Mouse (Mus musculus) limb, embryonic 15.5 days (tissue): ENCODE measurements around the gene Spats2l. TPM values are rescaled to one million over a fixed set of nuclear protein-coding genes. Genes with fewer than 3 reads are reported as not detected.

Experiments
- ATAC-seq: fragments of 200-750 bp; cut with Nextera tagmentation; 2 replicates; pipeline ENCODE4 v1.8.0; 2017; ENCODE audit warnings: low read depth, moderate TSS enrichment; ENCODE audit not compliant: insufficient number of reproducible peaks, low FRiP score, low TSS enrichment
- H3K27ac ChIP-seq: fragments of 300-500 bp; sonication (generic); 2 replicates; pipeline ENCODE4 v1.5.1; 2015; ENCODE audit warnings: moderate library complexity, mild to moderate bottlenecking, inconsistent platforms
- H3K27me3 ChIP-seq: fragments of 300-500 bp; sonication (generic); 2 replicates; pipeline ENCODE4 v1.6.1; 2015; ENCODE audit warnings: inconsistent platforms
- H3K36me3 ChIP-seq: fragments of 300-500 bp; sonication (generic); 2 replicates; pipeline ENCODE4 v1.6.1; 2015; ENCODE audit warnings: inconsistent platforms
- H3K4me1 ChIP-seq: fragments of 300-500 bp; sonication (generic); 2 replicates; pipeline ENCODE4 v1.6.1; 2015; ENCODE audit warnings: inconsistent platforms
- H3K4me2 ChIP-seq: fragments of 300-500 bp; sonication (generic); 2 replicates; pipeline ENCODE4 v1.6.1; 2015; ENCODE audit warnings: mild to moderate bottlenecking, inconsistent platforms
- H3K4me3 ChIP-seq: fragments of 300-500 bp; sonication (generic); 2 replicates; pipeline ENCODE4 v1.5.1; 2015; ENCODE audit warnings: mild to moderate bottlenecking, inconsistent platforms
- H3K9ac ChIP-seq: fragments of 300-500 bp; sonication (generic); 2 replicates; pipeline ENCODE4 v1.6.1; 2015; ENCODE audit warnings: inconsistent platforms
- H3K9me3 ChIP-seq: fragments of 300-500 bp; sonication (generic); 2 replicates; pipeline ENCODE4 v1.6.1; 2016; ENCODE audit warnings: inconsistent platforms
- WGBS: fragments of 180-500 bp; shearing (Covaris S2); methylation state at CpG from one replicate; pipeline ENCODE4 v1.1.7; 2015; 5-methylcytosine and 5-hydroxymethylcytosine counted together
- polyA plus RNA-seq: library from polyadenylated mRNA; unstranded; fragments of >200 nt; fragmentation: Nextera tagmentation; extraction: Ambion mirVana; gene quantifications from 2 replicates; pipeline ENCODE4 v1.2.1, GENCODE M21; 2015

Spats2l gene
- polyA plus RNA-seq, 1 experiment from 2014 or later = 197 TPM

DNA sequence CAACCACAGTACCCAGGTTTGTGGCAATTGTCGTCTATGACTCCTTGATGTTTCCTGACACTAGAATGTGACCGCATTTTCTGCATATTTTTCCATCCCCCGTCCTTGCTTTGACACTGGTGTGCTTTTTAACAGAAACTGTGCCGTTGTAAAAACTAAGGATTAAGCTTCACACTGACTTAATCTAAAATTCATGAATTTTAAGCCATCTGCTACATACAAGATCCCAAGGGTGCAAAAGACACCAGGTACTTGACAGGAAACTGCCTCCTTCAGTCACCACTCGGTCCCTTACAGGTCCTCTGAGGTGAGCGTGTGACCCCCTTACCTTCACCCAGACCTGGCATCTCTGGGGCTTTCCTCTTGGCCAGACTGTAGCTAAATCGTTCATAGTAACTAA, 129.8 kb downstream of the Spats2l start:
- no peak overlapping the region for H3K9ac ChIP-seq
- no peaks in the 10 kb centered on the region for H3K27me3 ChIP-seq
- peaks cover 64% of the 10 kb centered on the region for H3K36me3 ChIP-seq
- H3K4me2 ChIP-seq = no peak overlapping the region
- 67% methylated on average over 7 of the region's 7 CpGs for WGBS
- no peak overlapping the region for H3K4me3 ChIP-seq
- no peak overlapping the region for H3K27ac ChIP-seq
- no peaks in the 10 kb centered on the region for H3K9me3 ChIP-seq
- ATAC-seq = no peak
- H3K4me1 ChIP-seq = peaks cover 13% of the 10 kb centered on the region

DNA sequence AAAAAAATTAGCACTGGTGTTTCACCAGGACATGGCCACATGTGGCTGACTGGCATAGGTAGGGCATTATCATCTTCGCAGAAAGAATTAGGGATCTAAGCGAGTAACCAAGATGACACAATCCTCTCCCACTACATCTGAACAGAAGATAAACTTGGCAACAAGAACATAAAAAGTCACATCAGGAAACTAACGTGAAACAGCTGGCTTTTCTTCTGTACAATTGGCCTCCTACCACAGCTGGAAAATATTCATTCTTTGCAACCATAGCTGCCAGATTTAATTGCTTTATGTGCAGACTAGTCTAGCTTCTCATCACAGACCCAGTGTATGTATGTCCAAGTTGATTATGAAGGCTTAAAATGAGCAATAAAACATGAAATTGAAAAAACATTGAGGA, 131.9 kb downstream of the Spats2l start:
- Histone ChIP-seq H3K27ac (peak overlapping the region; percentile 29), H3K9ac (no peak overlapping the region), H3K4me3 (no peak overlapping the region), H3K9me3 (no peaks in the 10 kb centered on the region), H3K4me1 (peaks cover 13% of the 10 kb centered on the region), H3K36me3 (peaks cover 54% of the 10 kb centered on the region), H3K4me2 (no peak overlapping the region), H3K27me3 (no peaks in the 10 kb centered on the region)
- ATAC-seq = peak; percentile 84
- WGBS = 30% methylated on average over 3 of the region's 3 CpGs

DNA sequence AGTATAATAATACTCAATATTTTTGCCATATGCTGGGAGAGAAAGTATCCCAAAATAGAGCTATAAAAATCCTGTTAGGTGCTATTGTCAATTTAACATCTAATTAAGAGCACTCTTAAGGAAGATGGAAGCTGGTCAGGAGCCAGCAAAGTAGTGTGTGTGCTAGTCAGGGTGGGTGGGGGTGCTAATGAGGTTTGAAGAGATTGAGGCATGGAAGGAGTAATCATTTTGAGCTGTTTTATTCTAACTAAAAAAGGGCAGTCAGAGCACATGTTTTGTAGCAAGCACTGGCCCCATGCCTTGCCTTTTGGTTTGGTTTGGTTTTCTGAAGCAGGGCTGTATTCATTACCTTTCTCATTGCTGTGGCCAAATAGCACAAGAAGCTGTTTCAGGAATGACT, 132.3 kb downstream of the Spats2l start:
- peak; percentile 74 for ATAC-seq
- no peak overlapping the region for H3K4me3 ChIP-seq
- peak overlapping the region; percentile 29 for H3K27ac ChIP-seq
- peaks cover 51% of the 10 kb centered on the region for H3K36me3 ChIP-seq
- H3K9me3 ChIP-seq = no peaks in the 10 kb centered on the region
- peaks cover 13% of the 10 kb centered on the region for H3K4me1 ChIP-seq
- no peak overlapping the region for H3K4me2 ChIP-seq
- no peak overlapping the region for H3K9ac ChIP-seq
- H3K27me3 ChIP-seq = no peaks in the 10 kb centered on the region

DNA sequence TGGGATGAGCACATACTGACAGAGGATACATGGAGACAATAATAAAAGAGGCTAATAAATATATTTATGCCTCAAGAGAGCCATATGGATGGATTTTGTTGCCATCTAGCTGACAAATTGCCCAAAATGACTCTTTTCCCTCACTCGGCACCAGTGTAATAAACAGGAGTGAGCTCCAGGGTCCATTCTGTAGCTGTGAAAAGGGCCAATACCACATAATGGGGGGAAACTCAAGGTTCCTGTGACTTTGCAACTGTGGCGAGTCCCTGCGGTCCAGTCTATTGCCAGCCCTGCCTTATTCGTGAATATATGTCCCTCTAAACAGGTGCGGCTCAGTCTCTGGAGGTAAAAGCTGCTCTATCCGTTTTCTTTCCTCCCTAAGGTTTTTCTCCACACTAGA, 137.6 kb downstream of the Spats2l start:
- ATAC-seq = no peak
- no peak overlapping the region for H3K27ac ChIP-seq
- peaks cover 27% of the 10 kb centered on the region for H3K36me3 ChIP-seq
- H3K4me3 ChIP-seq = no peak overlapping the region
- H3K4me2 ChIP-seq = no peak overlapping the region
- H3K9me3 ChIP-seq = no peaks in the 10 kb centered on the region
- no peaks in the 10 kb centered on the region for H3K27me3 ChIP-seq
- peaks cover 2% of the 10 kb centered on the region for H3K4me1 ChIP-seq
- H3K9ac ChIP-seq = no peak overlapping the region
- 71% methylated on average over 6 of the region's 6 CpGs for WGBS

DNA sequence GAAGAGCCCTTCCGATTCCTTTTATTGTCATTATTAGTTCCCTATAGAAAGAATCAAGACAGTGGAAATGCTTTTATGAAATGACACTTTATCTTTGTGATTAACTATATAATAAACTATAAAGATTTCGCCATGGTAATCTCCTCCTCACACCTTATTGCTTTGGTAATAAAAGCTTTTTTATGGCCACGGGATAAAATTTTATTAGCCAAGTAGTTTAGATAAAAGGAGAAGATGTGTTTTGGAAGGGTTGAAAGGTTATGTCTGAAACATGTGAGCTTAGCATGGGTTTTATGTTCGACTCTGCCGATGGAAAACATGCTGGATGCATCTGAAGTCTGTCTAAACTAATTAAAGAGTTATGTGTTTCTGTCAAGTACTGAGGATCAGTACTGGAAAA, 143.4 kb downstream of the Spats2l start:
- Histone ChIP-seq H3K27ac (no peak overlapping the region), H3K9ac (no peak overlapping the region), H3K9me3 (no peaks in the 10 kb centered on the region), H3K27me3 (no peaks in the 10 kb centered on the region), H3K4me2 (no peak overlapping the region), H3K4me3 (no peak overlapping the region), H3K36me3 (peaks cover 36% of the 10 kb centered on the region), H3K4me1 (no peaks in the 10 kb centered on the region)
- no peak for ATAC-seq
- 39% methylated on average over 5 of the region's 5 CpGs for WGBS

DNA sequence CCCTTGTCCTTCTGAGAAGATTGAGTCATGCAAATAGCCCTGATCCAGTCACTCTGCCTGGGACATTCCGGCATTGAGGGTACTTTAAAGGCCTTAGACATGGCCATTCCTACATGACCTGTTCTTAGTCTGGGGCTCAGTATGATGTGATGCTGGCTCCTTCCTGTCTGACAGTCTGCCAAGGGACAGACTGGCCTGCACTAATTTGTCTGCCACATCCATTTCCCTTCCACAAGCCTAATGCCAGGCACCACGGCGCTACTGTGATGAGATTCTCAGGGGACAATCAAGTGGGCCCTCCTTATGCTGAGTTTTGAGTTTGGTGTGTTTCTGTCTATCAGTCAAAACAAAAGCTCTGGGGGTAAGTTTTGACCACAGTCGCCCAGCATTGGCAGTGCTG, 144.6 kb downstream of the Spats2l start:
- H3K36me3 ChIP-seq = peaks cover 36% of the 10 kb centered on the region
- no peak overlapping the region for H3K4me2 ChIP-seq
- no peaks in the 10 kb centered on the region for H3K9me3 ChIP-seq
- no peaks in the 10 kb centered on the region for H3K4me1 ChIP-seq
- H3K4me3 ChIP-seq = no peak overlapping the region
- no peak overlapping the region for H3K27ac ChIP-seq
- no peaks in the 10 kb centered on the region for H3K27me3 ChIP-seq
- H3K9ac ChIP-seq = no peak overlapping the region
- WGBS = 83% methylated on average over 4 of the region's 4 CpGs
- no peak for ATAC-seq

DNA sequence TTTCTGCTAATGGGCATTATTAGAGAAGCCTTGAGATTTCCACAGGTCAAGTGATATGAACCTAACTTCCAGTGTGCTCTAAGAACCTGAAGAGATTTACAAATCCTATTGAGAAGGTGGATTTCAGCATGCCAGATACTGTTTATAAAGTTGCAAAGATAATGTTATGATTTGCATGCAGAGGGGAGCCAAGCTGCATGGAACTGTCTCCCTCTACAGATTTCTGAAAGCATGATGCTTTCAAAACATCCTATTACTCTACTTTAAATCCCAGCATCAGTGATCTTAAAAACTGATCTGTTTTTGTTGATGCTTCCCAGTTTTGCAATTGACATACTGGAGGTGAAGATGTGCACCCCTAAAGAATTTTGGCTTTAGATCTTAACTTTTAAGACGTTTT, 160.3 kb downstream of the Spats2l start:
- no peaks in the 10 kb centered on the region for H3K4me1 ChIP-seq
- no peak overlapping the region for H3K4me2 ChIP-seq
- H3K9ac ChIP-seq = no peak overlapping the region
- ATAC-seq = no peak
- H3K36me3 ChIP-seq = peaks cover 12% of the 10 kb centered on the region
- no peaks in the 10 kb centered on the region for H3K27me3 ChIP-seq
- no peak overlapping the region for H3K27ac ChIP-seq
- H3K4me3 ChIP-seq = no peak overlapping the region
- WGBS = 51% methylated on average over 1 of the region's 1 CpGs
- H3K9me3 ChIP-seq = no peaks in the 10 kb centered on the region

DNA sequence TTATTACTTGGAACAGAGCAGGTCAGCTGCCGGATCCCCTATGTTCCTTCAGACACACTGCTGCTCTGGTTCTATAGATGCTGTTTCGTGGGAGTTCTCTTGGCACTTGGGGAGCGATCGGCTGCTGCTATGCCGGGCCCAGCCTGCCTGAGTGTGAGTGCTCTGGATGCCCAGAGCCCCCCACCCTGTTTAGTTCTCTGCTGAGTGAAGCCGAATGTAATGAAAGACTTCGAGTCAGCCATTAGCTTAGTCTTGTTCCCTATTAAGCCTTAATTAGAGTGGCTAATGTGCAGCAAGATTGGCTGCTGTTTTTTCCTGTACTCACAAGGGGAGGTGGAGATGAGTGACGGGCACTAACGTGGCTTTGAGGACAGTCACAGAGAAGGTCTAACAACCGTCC, 166.7 kb downstream of the Spats2l start:
- Histone ChIP-seq H3K27me3 (no peaks in the 10 kb centered on the region), H3K36me3 (peaks cover 59% of the 10 kb centered on the region), H3K4me2 (no peak overlapping the region), H3K9me3 (no peaks in the 10 kb centered on the region), H3K4me3 (no peak overlapping the region), H3K4me1 (no peaks in the 10 kb centered on the region), H3K27ac (no peak overlapping the region), H3K9ac (no peak overlapping the region)
- WGBS = 39% methylated on average over 10 of the region's 10 CpGs
- ATAC-seq = no peak

DNA sequence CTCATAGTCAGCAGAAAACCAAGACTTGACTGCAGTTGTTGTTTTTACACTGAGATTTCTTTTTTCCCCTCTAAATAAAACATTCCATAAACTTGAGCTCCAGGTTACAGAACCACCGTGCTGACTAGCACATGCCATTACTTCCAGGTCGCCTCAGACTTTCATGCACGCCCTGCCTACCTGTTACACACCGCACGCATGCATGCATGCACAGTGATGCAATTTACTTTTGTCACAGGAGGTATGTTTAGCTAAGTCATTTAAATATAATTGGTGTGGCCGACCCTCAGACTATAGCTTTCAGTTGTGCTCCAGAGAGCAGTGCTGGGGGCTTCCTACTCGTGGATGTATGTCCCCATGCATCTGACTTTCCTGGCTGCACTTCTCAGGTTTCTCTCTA, 167.1 kb downstream of the Spats2l start:
- no peak overlapping the region for H3K9ac ChIP-seq
- peaks cover 62% of the 10 kb centered on the region for H3K36me3 ChIP-seq
- no peak overlapping the region for H3K4me2 ChIP-seq
- WGBS = 50% methylated on average over 7 of the region's 7 CpGs
- no peaks in the 10 kb centered on the region for H3K27me3 ChIP-seq
- no peak overlapping the region for H3K4me3 ChIP-seq
- ATAC-seq = no peak
- H3K9me3 ChIP-seq = no peaks in the 10 kb centered on the region
- H3K4me1 ChIP-seq = no peaks in the 10 kb centered on the region
- no peak overlapping the region for H3K27ac ChIP-seq

DNA sequence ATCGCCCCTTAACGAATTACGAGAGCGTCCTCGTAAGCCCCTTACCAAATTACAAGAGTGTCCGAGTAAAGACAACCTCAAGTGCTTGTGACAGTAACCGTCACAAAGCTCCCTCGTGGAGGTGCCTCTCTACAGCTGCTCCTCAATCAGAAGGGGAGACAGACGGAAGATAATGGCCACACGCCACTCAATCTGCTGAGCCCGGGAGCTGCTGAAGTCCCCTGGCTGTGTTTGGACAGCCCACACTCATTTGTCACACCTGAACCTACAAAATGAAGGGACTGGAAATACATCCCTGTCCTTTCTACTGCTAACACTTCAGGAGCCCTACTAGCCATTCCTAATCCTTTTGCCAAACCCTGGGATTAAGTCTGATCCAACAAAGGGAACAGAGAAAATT, 167.8 kb downstream of the Spats2l start:
- no peaks in the 10 kb centered on the region for H3K27me3 ChIP-seq
- 70% methylated on average over 11 of the region's 11 CpGs for WGBS
- H3K36me3 ChIP-seq = peaks cover 67% of the 10 kb centered on the region
- H3K4me3 ChIP-seq = no peak overlapping the region
- no peak overlapping the region for H3K27ac ChIP-seq
- ATAC-seq = no peak
- H3K9me3 ChIP-seq = no peaks in the 10 kb centered on the region
- H3K9ac ChIP-seq = no peak overlapping the region
- H3K4me1 ChIP-seq = no peaks in the 10 kb centered on the region
- H3K4me2 ChIP-seq = no peak overlapping the region

DNA sequence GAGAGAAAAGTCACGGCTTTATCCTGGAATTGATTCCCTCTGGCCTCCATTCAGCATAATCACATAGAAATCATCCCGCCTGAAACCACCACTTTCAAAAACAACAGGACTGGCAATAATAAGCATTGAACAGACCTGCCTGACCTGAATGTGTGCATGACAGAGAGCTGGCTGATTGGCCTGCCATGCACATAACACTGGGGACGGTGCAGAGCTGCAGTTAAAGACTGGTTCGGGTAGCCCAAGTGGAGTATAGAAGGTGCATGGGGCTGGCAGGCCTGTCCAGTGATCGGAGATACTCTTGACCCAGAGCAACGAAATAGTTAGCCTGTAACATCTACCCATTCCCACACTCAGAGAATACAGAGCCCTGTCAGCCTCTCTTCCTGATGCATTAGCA, 168.3 kb downstream of the Spats2l start:
- H3K27ac ChIP-seq = no peak overlapping the region
- 79% methylated on average over 6 of the region's 6 CpGs for WGBS
- peaks cover 2% of the 10 kb centered on the region for H3K4me1 ChIP-seq
- H3K9ac ChIP-seq = no peak overlapping the region
- no peaks in the 10 kb centered on the region for H3K27me3 ChIP-seq
- H3K4me2 ChIP-seq = no peak overlapping the region
- H3K36me3 ChIP-seq = peaks cover 67% of the 10 kb centered on the region
- H3K4me3 ChIP-seq = no peak overlapping the region
- no peak for ATAC-seq
- no peaks in the 10 kb centered on the region for H3K9me3 ChIP-seq

DNA sequence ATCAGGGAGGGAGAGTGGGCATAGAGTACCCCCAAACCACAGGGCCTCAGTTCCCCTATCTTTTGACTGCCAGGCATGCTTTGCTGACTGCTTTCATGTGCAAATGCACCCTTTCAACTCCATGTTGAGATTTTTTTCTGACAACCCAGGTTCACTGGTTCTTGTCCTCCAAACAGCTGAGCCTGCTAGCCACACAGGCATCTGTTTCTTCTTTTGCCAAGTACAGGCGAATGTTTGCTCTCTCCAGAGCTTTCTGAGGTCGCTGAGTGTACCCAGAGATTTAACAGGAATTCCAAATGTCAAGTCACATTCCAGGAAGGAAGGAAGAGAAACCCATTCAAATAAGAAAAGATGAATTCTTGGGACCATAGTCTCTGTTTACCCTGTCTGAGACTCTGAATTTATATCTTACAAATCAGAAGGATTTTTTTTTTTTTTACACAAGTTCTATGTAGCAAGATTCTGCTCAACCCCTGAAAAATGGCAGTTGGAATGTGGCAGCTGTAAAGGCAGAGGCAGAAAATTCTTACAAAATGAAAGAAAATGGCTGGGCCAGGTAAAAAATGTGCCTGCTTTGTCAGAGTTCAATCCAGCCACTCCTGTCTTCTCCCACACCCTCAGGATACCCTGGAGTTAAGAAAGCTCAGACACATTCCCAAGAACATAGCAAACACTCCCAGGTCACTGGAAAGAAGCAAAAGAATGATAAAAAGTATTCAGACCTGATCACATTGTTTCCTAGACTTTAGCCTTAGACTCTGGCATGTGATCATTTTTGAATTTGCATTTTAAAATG, 173.8 kb downstream of the Spats2l start:
- no peaks in the 10 kb centered on the region for H3K27me3 ChIP-seq
- peaks cover 43% of the 10 kb centered on the region for H3K36me3 ChIP-seq
- no peak overlapping the region for H3K9ac ChIP-seq
- peaks cover 6% of the 10 kb centered on the region for H3K4me1 ChIP-seq
- H3K4me2 ChIP-seq = no peak overlapping the region
- ATAC-seq = no peak
- WGBS = 5% methylated on average over 2 of the region's 2 CpGs
- H3K27ac ChIP-seq = peak overlapping the region; percentile 18; the same call in 1 of the 2 replicates
- no peak overlapping the region for H3K4me3 ChIP-seq
- H3K9me3 ChIP-seq = no peaks in the 10 kb centered on the region

DNA sequence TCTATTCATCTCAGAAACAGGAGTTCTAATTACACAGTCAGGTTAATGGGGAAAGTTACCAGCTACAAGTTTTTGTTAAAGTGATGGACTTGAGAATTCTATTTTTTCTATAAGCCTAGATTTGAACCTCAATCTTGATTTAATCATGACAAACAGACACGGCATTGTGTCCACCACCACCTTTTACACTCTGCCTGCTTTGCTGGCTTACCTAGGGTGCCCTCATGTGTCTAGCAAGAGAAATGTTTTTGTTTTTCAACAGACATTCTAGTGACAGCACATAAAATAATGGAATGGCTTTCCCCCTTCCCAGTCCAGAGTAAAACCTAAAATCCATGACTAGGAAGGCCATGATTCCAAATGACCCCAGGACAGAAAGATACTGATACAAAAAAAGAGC, 175.2 kb downstream of the Spats2l start:
- no peak overlapping the region for H3K4me3 ChIP-seq
- no peak for ATAC-seq
- no peaks in the 10 kb centered on the region for H3K27me3 ChIP-seq
- H3K36me3 ChIP-seq = peaks cover 39% of the 10 kb centered on the region
- H3K4me1 ChIP-seq = peaks cover 6% of the 10 kb centered on the region
- no peaks in the 10 kb centered on the region for H3K9me3 ChIP-seq
- no peak overlapping the region for H3K27ac ChIP-seq
- 6% methylated on average over 1 of the region's 1 CpGs for WGBS
- H3K9ac ChIP-seq = no peak overlapping the region
- H3K4me2 ChIP-seq = no peak overlapping the region
